Mouse (Mus musculus): ENCODE results near the gene Olfr601.
"Not testable (repeated sequence)": the region's sequence is repeated elsewhere in the genome, so short reads cannot be mapped to it uniquely, and the experiment has no call there.

The Olfr601 gene

GRCm38 (mm10) chr7:103362555-103362954 lies at the start of gene Olfr601:
Gene Olfr601 (minus strand): TSS chr7:103362655.
- DNase-seq = no peak

- DNase-seq = not testable (repeated sequence)
Measured at GRCm38 (mm10) chr7:103406521-103407055, 44.1 kb upstream of the Olfr601 start.

GRCm38 (mm10) chr7:103398981-103399380 lies 36.5 kb upstream of the Olfr601 start:
- DNase-seq = no peak

- no peak for DNase-seq
Measured at GRCm38 (mm10) chr7:103397758-103398157, 35.3 kb upstream of the Olfr601 start.

GRCm38 (mm10) chr7:103386077-103386476 lies 23.6 kb upstream of the Olfr601 start, which contains the start of gene Olfr603:
Gene Olfr603 (minus strand): TSS chr7:103386177.
- DNase-seq = no peak

GRCm38 (mm10) chr7:103349569-103349968 lies 12.9 kb downstream of the Olfr601 start, which contains the start of gene Olfr600:
Gene Olfr600 (minus strand): TSS chr7:103349669.
- no peak for DNase-seq

- no peak for DNase-seq
Measured at GRCm38 (mm10) chr7:103335617-103336016, 26.8 kb downstream of the Olfr601 start, which contains the start of gene Olfr599. Gene Olfr599 (plus strand): TSS chr7:103335917.

- DNase-seq = no peak
Measured at GRCm38 (mm10) chr7:103323268-103323667, 39.2 kb downstream of the Olfr601 start, which contains the start of gene Olfr598. Gene Olfr598 (plus strand): TSS chr7:103323568.

GRCm38 (mm10) chr7:103316015-103316414 lies 46.4 kb downstream of the Olfr601 start, which contains the start of gene Olfr597:
Gene Olfr597 (plus strand): TSS chr7:103316315.
- not testable (repeated sequence) for DNase-seq
